Mouse (Mus musculus) left cerebral cortex, adult 18-20 months (tissue): ENCODE measurements around the gene Pitpnm3. TPM values are rescaled to one million over a fixed set of nuclear protein-coding genes. Genes with fewer than 3 reads are reported as not detected.

Experiments used
- DNase-seq, 2 experiments: peaks; one replicate each; pipeline ENCODE4 v3.0.0; 2021 to 2022; ENCODE audit warnings: low spot score in 2 of 2, mixed read lengths in 1 of 2
- total RNA-seq, 2 experiments: library from RNA; stranded (reverse); gene quantifications; 2 replicates each; pipeline ENCODE4 v1.2.3; 2021

Pitpnm3 gene
- total RNA-seq, 2 experiments from 2014 or later: 80.5 to 83.2 TPM

DNA sequence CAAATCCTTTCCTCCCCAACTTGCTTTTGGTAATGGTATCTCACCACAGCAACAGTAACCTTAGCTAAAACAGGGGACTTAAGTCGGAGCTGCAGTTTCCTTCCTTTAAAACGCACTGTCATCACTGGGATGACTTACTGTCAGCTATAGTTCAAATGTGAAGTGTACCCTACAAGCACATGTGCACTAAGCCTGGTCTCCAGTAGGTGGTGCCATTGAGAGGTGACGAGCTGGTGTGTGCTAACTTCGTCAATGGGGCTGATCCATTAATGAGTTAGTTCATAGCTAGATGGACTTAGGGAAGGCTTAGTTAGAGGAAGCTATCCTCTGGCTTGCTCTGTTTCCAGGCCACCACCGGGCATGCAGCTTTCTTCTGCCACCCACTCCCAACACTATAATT, 82.9 kb downstream of the Pitpnm3 start:
- DNase-seq: peak; percentile 81 to 84

DNA sequence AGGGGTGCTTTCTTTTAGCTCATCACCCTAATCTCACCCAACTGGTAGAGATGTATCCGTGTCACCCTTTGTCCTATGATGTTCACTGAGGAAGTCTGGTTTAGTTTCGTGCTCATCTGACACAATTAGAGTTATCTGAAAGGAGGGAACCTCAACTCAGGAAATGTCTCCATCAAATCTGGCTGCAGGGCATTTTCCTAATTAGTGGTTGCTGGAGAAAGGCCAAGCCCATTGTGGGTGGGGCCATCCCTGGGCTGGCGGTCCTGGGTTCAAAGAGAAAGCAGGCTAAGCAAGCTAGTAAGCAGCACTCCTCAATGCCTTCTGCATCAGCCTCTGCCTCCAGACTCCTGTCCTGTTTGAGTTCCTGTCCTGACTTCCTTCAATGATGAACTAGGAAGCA, 83.4 kb downstream of the Pitpnm3 start:
- DNase-seq: no peak

DNA sequence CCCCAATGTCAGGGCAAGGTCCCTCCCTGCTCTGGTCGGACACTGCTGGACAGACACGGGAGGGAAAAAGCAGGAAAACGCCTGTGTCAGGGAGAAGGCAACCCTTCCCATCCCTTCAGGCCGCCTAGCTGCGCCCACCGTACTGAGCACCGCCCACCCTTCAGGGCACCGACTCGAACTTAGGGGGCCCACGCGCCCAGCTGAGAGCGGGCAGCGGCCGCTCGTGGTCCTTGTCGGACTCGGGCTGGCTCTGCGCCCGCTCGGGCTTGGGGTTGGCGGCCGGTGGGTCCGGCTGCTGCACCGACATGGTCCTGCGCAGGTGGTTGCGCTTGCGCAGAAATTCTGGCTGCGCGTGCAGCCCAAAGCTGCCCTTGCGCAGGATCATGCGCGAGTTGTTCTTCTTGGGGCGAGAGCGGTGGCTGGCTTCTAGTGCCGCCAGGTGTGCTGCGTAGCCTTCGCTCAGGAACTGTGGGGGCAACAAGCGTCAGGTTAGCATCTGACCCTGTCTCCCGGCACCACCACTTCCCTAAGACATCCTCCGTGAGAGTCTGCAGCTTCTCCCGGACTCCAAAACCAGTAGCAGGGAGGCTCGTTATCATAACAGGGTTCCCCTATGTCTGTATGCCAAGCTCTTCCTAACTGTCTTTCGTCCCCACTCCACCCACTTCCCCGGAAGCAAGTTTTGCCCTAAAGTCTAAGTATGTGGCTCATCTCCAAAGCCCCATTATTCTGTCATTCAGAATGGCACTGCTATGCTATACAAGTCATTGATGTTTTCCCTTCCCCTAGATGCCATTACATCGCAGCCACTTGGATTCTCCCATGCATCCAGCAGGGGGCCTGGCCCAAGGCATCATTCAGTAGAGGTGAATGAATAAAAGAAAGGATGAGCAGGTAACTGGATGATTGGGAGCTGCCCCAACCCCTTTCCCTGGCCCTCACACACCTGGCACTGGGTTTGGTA, 84.4 kb downstream of the Pitpnm3 start:
- peak; percentile 55 to 65 for DNase-seq

DNA sequence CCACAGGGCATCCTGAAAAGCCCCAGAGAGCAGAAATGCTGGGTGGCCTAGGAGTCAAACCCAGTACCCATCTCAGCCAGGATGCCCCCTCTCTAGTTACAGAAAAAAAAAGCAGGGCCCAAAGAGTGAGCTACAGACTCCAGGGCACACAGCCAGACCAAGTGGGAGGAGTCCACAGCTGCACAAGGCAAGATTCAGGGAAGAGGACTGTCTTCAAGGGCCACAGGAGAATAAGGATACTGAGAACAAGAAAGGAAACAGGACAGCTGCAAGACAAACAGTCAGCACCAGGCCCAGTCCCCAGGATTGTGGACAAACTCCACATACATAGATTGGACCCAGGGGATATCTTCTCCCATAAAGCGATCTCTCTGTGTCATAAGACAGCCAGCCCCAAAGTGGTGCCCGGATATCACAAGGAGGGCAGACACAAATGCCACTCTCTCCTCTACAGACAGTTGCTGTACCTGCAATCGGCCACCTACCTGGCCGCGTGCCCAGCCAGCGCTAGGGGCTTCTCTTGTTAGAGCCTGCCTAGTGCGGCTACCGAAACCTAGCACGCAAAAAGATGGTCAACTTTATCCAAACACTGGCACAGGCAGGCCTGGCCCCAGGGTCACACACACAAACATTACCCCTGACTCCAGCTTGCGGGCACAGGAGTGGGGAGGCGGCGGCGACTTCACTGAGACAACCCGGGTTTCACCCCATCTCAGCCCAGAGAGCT, 85.2 kb downstream of the Pitpnm3 start:
- no peak for DNase-seq

DNA sequence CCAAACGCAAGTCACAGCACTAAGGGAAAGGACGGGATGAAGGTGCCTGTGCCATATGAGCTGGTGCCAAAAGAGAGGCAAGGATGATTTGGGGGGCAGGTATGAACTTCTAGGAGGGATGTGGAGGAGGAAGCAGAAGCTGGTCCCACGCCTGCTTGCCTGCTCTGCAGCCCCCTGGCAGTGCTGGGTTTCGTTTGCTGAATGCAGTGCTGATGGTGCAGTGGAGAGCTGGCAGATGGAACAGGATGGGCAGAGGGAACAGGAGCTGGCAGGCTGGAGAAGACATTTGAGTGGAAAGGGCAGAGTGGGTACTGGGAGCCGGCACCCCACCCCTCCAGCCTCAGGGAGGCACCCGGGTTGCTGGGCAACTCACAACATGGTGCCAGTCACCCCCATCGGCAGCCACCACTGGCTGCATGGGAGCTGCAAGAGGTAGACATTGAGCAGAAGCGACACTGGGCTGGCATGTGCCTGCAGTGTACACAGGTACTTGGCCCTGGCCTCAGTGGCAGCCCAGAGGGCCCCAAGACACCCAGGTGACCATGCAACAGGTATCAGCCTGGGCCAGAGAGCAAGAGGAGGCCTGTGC, 86.3 kb downstream of the Pitpnm3 start:
- DNase-seq: no peak

DNA sequence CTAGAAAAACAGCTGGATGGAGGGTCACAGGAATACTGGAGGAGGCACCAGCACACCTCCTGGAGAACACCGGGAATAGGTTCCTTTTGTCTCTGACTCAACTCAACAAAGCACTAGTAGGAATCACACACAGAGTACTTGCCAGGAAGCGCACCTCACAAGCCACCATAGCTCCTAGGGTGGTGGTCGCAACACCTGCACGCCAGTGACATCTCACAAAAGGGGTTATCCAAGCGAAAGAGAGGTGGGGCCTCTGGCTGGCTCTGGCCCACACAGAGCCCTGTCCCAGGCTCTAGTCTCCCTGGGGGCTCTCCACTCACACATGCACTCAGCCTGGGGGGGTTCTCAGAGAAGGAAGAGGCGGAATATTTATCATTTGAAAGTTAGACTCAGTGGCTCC, 86.8 kb downstream of the Pitpnm3 start:
- DNase-seq: no peak

DNA sequence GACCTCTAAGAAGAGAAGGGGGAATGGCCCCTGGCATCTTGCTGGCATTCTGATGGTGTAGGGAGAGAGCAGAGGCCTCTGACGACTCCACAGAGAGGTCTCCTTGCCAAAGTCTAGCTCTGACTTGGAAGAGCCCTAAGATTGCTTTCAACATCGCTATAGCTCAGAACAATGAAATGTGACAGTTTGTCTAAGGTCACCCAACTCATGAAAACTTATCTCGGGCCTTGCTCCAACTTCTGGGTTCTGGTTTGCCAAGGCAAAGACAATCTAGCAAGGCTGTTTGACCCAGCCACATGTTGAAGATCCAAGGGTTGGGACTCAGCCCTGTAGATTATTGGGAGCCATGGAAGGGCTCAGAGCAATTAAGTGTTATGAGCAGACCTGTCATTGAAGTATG, 91.3 kb downstream of the Pitpnm3 start:
- DNase-seq: no peak

DNA sequence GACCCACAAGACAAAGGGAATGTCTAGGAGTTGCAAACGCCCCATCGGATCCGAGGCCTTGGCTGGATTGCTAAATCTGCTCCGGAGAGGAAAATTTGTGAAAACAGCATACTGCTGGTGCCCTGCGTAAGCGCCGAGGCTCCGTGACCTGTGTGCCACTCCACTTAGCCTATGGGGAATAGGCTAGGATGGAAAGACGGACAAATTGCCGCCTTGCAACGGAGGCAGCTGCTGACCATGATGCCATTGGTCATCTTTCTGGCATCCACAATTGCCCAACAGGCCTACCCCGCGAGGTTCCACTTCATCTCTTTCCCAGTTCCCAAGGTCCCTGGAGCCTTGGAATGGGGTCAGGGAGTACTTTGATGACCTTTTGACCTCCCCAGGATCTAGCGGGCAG, 92.9 kb downstream of the Pitpnm3 start:
- no peak for DNase-seq

DNA sequence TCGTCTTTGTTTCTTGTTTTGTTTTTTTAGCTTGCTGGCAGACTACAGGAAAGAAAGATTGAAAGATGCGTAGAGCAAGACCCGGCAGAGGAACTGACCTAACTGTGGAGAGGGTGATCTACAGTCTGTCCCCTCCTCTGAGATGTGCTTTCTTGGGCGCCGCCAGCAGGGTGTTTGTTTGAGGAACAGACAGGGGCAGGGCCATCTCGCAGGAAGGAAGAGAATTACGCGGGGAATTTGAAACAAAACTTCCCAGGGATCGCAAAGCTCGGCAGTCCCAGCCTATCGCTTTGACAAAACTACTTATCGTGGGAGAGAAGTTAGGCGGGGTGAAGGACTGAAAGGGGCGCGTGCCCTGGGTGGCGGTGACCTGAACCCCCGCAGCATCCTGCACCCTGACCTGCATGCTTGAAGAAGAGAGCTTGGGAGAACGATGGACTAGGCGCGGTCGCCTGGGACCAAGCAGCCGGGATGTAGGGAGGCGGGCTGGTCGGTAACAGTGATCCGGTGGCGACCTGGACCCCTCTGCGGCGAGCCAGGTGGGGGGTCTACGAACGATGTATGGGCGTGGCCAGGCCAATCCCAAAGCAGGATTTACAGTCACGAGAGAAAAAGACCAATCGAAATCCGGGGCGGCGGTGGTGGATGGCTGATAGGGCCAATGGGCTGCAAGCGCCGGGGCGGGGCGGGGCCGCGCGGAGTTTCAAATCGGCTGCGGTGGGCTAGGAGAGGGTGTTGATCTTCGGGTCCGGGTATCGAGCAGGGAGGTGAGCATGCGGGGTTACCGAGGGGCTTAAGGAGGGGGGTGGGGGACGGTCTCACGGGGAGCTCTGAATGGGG, 93.6 kb downstream of the Pitpnm3 start, which contains the start of gene Pimreg:
Gene Pimreg (plus strand): TSS at position 265 of the 840 bp plus-strand sequence.
- peak; percentile 76 to 85 for DNase-seq

DNA sequence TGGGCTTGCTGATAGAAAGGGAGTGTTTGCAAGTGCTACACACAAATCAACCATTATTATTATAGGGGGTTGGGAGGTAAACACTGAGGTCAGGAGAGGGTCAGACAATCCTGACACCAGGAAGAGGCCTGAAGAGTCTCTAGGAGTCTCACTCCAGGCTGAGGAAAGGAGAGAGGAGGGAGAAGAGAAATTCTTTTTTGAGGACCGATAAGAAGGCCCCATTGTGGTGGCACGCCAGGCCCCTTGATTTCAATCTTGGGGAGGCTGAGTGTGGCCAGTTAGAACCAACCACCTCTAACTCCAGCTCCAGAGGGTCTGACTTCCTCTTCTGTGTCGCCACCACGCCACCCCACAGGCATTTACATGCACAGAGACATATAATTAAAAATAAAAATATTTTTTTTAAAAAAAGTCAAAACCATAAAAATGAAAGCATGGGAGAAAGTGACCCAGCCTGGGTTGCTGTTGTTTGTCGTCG, 94.2 kb downstream of the Pitpnm3 start:
- DNase-seq: no peak

DNA sequence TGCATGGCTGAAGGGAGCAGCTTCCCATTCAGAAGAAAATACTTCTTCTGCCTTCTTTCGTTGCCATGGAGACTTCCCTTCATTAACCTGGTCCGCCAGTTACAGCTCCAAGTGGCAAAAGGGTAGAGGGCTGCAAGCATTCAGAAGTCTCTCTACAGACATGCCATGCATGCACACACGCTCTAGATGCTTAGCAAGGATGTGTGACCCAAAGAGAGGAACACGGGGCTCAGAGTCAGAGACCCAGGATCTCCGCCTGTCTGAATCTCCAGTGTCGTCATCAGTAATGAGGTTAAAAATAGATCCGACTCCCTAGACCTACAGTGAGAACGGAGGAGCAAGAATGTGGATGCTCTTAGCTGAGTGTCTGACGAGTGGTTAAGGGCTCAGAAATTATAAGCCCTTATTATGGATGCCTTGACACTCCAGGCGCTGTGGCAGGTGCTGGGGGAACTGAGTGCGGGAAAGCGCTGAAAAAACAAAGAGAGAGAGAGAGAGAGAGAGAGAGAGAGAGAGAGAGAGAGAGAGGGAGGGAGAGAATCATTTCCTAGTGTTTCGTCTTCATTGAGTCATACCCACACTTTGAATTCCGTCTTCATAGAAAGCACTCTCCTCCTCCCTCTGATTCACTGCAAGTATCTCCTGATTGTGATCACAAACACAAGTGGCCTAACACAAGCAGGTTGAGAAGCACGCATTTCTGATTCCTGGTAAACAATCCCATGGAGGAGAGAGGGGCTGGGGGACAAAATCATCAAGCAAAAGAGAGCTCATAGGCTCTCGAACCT, 95.8 kb downstream of the Pitpnm3 start:
- no peak for DNase-seq

DNA sequence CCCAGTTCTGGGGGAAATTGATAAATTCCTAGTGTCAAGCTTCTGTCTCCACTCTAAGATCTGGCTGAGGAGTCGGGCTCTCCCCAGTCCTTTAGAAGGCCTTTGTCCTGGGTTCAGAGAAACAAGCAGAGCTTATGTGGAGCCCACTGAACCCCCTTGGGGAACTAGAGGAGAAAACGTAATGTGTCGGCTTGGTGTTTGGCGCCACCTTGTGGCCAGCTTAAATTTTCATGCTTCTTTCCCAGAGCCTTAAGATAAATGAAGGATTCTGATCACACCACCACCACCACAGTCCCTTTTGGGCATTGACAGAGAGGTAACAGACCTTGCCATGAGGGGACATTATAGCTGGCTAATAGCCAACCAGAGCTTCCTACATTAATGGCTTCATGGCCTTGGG, 97.6 kb downstream of the Pitpnm3 start:
- DNase-seq: peak; percentile 80

DNA sequence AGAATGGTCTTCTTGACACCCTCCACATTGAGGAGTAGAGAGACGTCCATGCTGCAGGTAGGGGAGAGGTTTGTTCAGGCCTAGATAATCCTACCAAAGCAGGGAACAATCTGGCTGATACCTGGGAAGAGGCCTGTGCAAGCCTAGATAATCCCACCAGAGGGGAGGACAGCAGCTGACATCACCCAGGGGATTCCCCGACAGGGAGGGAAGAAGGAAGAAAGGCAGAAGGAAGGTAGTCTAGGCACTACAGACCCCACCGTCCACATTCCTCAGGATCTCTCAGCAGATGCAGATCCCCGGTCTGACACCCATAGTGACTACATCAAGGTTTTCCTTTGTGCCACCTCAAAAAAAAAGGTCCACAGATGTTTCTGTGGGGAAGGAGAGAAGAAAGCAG, 98.2 kb downstream of the Pitpnm3 start, which contains the start of gene Aipl1:
Gene Aipl1 (minus strand): TSS at position 101 of the 400 bp plus-strand sequence.
- no peak for DNase-seq

DNA sequence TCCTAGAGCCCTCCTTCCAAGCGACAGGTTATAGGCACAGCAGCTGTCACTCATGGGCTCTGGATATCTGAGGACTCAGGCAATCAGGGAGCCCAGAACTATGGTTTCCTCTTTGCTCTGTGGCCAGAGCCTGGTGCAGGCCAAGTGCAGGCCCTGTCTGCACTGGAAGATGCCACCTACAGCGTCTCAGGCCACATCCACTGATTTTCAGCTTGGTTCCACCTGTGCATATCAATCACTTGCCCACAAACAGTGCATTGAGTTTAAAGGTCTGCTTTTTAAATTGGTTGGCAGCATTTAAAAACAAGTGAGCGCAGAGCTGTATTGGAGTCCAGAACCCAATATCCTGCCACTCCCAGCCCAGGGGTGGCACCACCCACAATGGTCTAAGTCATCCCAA, 103.0 kb downstream of the Pitpnm3 start:
- no peak for DNase-seq

DNA sequence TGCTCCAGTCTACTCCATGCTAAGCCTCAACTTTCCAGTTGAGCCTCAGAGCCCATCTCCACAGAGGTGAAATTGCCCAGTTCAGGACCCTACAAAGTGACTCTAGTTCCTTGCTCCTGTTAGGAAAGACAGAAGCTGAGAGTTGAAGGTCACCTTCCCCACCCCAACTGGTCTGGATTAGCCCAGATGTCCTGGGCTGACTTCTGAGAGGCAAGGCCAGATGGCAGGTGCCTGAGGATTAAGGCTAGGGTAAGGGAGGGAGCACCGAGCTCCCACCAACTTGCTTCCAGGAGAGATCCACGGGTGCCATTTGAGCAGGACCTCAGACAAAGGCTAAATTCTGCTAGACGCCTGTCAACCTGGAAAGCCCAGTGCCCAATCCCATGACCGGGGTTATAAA, 103.5 kb downstream of the Pitpnm3 start:
- DNase-seq: no peak

DNA sequence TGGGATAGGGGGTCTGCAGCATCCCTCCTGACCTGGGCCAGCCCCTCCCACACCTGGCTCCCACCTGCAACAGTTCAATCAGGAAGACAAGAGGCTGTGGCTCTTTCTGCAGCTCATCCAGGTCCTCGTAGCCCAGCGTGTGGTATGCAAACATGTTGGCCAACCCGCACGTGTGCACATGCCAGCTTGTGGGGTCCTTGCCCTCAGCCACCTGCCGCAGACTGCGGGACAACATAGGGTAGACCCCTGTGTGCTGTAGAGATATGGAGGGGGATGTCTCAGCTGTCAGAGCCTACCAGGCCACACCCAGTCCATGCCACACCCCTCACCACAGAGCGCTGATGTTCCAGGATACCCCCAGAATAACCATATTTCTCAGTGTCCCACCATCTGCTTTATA, 104.2 kb downstream of the Pitpnm3 start:
- DNase-seq: no peak

DNA sequence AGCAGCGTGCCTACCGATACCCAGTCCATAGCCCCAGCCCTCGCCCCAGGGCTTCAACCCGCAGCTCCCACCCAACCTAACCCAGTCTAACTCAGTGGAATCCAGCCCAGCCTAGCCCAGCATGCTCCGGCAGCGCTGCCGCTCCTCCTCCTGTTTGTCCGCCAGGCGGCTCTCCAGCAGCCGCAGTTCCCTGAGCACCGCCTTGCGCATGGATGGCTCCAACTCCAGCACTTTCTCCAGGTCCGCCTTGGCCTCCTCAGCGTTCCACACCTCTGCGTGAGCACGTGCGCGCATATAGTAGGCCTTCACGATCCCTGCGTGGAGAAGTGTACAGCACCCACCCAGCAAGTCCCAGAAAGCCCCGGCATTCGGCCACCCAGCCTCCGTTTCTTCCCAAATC, 106.4 kb downstream of the Pitpnm3 start:
- peak; percentile 58 to 61 for DNase-seq

DNA sequence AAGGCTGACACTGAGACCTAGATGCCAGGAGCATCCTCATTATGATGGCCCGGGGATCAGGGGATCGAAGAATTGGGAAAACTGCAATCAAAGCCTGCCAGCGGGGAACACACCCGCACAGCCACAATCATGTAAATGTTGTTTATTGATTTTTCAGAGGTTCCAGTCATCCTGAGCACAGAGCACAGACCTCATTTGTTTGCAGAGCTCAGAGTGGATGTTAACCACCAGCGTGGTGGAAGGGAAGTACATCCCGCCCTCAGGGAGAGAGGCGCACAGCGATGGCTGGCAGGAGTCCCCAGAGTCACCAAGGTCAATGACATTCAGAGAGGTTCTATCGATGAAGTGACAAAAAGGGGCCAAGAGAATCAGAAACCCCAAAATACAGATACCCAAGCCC, 107.7 kb downstream of the Pitpnm3 start:
- DNase-seq: no peak

DNA sequence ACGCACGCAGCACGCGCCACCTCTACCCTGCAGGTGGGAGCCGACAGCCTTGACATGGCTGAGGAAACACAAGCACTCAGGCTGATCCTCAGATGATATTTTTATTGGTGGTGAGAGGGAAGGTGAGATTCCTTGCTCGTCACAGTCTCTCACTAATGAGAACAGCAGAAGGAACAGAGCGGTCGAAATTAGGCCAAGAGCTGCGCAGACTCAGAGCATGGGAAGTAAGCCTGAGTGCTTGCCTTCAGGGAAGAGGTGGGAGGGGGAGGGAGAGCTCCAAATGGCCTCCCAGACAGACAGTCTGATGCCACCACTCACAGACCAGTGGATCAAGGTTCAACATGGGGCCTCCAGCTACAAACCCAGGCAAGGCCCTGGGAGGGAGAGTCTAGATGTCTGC, 109.1 kb downstream of the Pitpnm3 start:
- no peak for DNase-seq

DNA sequence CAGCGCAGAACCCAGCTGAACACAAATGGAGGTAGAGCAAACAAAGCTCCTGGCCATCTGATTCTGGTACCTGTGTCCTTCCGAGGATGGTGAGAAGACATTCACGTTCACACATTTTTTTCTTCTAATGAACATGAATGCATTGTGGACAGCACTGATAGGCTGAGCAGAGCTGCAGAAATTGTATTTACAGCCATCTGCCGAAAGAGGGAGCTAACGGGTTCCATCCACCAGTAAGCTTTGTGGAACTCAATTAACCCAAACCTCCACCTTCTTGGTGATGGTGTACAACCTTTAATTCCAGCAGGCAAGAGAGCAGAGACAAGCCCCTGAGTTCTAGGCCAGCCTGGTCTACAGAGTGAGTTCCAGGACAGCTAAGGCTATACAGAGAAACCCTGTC, 109.7 kb downstream of the Pitpnm3 start:
- no peak for DNase-seq
